Mouse (Mus musculus): ENCODE measurements around the gene Zfp764. TPM values are rescaled to one million over a fixed set of nuclear protein-coding genes. Genes with fewer than 3 reads are reported as not detected.
"Not testable (repeated sequence)": the region's sequence is repeated elsewhere in the genome, so short reads cannot be mapped to it uniquely, and the experiment has no call there.

The Zfp764 gene
- polyA plus RNA-seq, 2 experiments from 2014 or later, result 5.7 to 8.3 TPM

DNA sequence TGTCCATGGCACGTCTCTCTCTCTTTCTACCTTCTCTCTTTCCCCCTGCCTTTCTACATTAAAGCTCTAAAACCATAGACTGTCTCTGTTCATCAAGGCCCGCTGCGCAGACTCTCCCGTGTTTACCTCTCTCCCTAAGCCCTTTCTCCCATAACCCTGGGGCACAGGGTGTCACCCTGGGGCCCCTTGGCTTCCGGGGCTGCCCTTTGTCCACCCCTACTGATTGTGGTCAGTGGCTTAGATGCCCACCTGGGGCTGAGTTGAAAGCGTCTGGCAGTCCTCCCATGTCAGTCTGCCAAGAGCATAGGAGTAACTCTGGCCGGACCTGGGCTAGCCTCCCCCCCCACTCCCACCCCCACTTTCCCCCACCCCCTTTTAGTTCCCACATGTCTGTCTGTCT is 16.3 kb downstream of the Zfp764 start:
- ATAC-seq, result no peak

DNA sequence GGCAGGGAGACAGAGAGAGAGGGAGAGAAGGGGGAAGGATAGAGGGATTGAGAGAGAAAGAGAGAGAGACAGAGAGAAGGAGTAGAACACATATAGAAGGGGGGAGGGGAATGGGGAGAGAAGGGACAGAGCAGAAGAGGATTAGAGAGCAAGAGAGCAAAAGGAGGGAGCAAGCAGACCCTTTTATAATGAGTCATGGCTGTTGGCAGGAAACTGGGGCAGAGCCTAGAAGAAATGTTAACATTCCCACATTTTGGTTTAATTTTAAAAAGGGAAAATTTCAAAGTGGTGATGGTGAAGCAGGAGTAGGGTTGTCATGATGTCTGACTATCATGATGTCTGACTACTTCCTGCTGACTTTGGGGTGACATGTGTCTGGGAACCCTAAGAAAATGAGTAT is 18.4 kb downstream of the Zfp764 start:
- ATAC-seq, result not testable (repeated sequence)

DNA sequence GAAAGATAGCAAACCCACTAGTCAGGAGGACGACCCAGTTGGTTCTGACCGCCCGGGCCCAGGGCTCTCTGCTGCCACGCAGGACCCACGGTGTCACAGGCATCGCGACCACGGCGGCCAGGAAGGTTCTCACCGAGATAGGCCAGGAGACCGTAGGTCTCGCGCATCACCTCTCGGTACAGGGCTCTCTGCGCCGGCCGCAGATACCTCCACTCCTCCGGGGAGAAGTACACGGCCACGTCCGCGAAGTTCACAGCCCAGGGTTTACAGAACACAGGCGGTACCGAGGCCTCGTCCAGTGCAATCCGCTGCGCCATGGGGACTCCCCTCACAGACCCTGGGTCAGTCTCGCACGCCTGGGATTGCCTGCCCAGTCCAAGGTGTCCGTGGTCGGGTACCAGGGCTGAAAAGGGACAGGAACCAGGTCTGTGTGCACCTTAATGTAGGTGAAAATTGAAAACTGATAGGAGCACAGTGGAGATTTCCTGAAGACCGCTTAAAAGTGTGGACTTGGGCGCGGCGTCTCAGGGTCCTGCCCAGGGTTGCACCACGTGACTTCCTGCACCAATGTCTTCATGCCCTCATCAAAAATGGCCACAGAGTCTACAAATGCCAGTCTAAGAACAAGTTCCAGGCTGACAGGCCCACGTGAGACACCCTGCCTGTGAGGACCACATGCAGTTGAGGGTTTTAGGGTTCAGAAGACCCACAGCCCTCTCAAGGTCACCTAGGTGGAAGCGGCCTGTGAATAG is 19.8 kb downstream of the Zfp764 start, which contains the start of gene 9130019O22Rik:
TSS of gene 9130019O22Rik (minus strand) at position 526 of the 752 bp plus-strand sequence.
- ATAC-seq, result peak; percentile 97

DNA sequence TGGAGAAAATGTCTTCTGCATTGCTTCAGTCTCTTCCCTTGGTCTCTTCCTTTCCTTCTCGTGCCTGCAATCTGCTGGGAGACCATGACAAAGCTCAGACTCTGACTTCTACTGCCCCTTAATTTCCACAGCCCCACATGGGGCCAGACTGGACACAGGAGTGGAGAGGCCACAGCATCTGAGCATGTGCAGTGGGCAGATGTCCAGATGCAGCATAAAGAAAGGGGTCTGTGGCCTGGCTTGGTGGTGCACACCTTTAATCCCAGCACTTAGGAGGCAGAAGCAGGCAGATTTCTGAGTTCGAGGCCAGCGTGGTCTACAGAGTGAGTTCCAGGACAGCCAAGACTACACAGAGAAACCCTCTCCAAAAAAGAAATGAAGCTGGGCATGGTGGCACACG is 21.1 kb downstream of the Zfp764 start:
- not testable (repeated sequence) for ATAC-seq

DNA sequence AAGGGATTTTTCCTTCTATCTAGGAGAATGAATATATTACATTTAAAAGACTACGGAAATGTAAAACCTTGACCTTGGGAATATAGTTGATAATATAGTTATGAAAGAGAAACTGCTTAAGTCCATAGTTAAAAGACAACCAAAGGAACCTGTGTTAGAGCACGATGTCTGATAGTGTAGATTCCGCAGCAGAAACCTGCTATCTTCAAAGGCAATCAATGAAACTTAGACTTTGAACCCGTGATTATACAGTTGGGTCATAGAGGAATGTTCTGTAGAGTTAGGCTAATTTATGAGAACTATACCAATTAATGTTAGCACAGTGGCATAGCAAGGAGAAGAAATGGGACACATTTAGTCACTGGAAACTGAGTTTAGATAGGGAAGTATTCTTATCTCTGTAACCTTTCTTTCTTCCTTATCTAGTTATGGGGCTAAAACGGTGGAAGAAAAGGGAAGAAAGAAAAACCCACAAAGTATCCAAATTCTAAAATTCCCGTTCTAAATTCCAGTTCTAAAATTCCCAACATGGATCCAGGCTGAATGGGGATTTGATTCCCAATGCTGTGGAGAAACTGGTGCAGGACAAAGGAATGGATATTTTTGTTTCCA is 28.2 kb downstream of the Zfp764 start:
- no peak for ATAC-seq

DNA sequence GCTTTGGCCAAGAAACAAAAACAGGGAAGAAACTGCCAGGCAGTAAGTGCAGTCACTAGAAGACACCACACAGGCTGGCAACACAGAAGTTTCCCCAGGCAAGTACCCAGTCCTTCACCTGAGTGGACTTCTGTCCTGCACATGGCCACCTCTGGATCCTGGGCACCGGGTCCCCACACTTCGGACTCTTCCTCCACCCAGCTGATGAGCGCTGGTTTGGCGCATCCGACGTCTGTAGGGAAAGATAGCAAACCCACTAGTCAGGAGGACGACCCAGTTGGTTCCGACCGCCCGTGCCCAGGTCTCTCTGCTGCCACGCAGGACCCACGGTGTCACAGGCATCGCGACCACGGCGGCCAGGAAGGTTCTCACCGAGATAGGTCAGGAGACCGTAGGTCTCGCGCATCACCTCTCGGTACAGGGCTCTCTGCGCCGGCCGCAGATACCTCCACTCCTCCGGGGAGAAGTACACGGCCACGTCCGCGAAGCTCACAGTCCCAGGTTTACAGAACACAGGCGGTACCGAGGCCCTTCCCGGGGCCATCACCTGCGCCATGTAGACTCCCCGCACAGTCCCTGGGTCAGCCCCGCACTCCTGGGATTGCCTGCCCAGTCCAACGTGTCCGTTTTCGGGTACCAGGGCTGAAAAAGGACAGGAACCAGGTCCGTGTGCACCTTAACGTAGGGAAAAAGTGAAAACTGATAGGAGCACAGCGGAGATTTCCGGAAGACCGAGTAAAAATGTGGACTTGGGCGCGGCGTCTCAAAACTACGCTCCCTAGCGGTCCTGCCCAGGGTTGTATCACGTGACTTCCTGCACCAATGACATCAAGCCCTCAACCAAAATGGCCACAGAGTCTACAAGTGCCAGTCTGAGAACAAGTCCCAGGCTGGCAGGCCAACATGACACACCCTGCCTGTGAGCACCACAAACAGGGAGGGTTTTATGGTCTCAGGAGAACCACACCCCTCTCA is 31.1 kb downstream of the Zfp764 start, which contains the start of gene Zfp747:
TSS of gene Zfp747 (minus strand) at position 780 of the 975 bp plus-strand sequence.
- peak; percentile 98 for ATAC-seq

DNA sequence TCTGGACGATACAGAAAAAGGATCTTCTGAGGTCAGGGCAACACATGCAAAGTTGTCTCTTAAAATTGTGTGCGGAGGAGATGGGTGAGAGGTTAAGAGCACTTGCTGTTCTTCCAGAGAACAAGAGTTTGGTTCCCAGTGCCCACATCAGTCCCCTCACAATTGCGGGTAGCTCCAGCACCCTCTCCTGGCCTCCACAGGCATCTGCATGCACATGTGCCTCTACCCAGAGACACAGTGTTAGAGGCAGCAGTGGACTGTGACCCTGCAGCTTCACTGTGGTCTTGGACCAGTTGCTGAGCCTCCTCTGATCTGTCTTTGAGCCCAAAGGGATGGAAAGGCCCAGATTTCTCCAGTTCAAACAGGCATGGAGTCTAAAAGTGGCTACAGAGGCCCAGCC is 34.8 kb downstream of the Zfp764 start:
- not testable (repeated sequence) for ATAC-seq

DNA sequence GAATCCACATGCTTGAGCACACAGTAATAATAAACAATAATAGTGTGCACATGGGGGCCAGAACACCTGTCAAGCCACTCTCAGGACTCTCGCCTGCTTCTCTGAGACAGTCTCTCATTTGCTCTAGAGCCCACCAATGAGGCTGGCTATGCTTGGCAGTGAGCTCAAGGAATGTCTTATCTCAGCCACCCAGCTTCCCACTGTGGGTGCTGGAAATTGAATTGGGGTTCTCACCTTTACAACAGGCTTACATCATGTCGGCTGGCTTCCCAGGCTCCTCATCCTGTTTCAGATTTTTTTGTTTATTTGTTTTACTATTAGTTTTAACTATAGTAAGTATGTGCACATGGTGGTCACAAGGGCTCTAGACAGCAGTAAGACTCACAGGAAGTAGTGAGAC is 35.4 kb downstream of the Zfp764 start:
- no peak for ATAC-seq

DNA sequence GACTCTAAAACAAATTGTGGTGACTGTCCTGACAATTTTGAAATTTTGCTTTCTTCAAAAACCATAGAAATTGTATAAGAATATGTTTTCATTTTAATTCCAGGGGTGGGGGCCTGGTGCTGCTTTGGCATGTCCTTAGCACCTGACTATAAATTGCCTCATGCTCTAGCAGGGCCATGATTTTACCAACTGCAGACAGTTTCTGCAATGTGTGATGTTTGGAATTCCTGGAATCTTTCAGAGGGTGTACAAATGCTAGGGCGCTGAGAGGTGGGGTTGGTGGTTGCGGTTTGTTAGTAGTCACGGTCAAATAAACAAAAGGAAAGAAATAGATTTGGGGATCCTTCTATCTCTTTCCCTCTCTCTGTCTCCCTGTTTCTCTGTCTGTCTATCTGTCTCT is 40.4 kb downstream of the Zfp764 start:
- ATAC-seq, result no peak

DNA sequence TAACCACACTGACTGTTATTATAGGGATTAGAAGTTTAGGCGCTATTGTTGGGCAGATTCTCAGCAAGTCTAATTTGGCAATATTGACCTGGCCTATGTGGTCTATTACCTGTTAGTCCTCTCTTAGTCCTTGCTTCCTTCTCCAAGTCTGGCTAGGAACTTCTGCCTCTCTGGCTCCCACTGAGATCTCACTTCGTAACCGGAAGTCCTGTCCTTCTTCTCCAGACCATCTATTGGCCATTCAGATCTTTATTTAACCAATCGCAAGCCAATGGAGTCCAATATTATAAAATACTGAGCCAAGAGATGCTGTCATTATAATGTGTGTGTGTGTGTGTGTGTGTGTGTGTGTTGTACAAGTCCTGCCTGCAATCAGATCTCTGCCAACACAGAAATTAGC is 42.5 kb downstream of the Zfp764 start:
- ATAC-seq, result no peak

DNA sequence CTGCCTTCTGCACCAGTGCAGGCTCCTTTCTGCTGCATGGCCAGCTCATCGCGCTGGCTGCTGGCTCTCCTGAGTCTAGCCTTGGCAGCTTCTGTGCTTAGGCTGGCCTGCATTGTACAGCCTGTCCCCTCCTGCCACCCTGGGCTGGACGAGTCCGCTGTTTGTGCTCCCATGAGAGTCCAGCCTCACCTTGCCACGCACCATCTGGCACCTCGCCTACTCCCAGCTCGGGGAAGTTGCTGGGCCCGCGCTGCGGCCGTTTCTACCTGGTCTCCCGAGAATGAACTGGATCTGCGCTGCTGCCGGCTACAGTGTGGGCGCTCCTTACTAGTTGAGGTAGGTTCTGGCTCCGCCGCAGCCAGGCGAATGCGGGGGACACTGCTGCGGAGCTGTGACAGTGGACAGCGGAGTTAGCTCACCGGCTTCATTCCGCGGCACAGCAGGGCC is 43.1 kb downstream of the Zfp764 start:
- ATAC-seq, result no peak

DNA sequence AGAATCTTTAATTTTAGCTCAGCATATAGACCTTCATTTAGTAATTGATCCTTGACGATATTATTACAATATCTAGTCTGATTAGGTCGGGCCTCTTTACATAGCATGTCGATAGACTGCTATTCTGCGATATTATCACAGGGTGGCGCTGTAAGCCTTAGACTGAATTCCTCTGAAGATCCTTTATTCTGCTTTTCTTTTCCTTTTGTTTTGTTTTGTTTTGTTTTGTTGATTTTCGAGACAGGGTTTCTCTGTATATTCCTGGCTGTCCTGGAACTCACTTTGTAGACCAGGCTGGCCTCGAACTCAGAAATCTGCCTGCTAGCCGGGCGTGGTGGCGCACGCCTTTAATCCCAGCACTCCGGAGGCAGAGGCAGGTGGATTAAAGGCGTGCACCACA is 44.2 kb downstream of the Zfp764 start:
- ATAC-seq, result not testable (repeated sequence)

DNA sequence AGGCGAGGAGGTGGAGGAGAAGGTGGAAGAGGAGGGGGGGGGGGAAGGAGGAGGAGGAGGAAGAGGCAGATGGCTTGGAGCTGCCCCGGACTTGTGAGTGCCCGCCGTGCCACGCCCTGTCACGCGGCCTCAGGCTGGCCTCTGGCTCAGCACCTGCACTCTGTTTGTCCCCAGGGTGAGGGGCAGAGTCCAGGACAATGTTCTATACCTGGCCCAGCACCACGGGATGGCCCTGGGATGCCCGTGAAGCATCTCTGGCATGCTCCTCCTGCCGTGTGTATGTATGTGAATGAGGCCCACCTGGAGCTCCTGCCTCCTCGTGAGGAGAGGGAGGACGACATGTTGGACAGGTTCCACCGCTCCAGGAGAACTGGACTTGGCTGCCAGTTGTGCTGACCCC is 45.2 kb downstream of the Zfp764 start:
- ATAC-seq, result no peak

DNA sequence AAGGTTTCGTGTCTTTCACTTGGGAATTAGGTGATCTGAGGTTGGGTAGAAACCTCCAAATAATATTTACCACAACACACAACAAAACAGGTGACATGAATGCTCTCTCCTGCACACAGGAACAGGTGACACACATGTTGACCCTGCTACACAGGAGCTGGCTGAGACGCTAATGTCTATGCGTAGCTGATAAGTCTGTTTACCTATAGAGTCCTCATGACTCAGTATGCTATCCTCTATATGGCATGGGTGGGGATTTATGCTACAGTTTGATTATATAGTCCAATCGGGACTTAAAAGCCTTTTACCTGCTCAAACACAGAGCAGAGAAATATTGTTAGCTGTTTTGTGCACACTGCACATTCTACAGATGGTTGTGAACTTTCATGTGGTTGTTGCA is 46.4 kb downstream of the Zfp764 start:
- ATAC-seq, result no peak

DNA sequence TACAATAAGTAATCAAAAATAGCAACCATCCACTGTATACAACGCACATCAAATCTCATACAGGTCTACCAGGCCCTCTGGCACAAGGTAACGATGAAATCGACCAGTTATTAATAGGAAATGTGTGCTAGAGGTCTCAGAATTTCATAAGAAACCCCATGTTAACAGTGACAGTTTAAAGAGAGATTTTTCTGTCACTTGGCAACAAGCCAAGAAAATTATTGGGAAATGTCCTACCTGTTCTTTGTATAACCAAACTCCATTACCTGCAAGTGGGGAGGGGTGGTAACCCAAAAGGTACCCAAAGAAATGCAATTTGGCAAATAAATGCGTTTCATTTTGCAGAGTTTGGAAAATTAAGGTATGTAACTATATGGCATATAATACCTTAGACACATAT is 48.1 kb downstream of the Zfp764 start:
- ATAC-seq, result no peak

DNA sequence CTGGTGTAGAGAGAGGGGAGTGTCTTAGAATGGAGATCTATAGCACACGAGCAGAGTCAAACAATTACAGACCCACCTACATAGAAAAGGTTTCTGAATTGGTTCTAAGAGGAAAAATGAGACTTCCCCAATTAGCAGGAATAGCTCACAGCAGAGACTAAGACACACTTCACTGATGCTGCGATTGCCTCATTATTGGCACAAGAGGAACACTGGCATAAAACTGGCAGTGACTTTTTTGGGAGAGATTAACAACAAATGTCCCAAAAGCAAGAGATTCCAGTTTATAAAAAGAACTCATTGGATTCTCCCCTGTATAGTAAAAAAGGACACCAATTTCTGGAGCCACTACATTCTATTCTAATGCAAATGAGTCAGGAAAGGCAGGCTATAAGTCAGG is 48.8 kb downstream of the Zfp764 start:
- no peak for ATAC-seq

DNA sequence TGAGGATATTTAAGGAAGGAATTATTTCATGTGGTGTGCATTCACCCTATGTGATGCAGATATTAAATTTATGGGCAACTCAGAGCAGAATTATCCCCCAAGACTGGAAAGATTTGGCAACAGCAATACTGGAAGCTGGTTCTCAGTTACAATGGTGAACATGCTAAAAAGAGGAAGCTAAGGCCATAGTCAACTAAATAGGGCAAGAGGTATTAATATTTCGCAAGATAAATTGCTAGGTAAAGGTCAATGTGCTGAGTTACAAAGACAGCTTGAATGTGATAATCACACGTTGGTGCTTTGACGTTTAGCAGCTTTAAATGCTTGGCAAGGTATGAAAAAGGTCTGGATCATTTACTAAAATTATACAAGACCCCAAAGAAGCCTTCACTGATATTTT is 50.8 kb downstream of the Zfp764 start:
- no peak for ATAC-seq

Other genes starting within 250 kb of the Zfp764 start
- 10 to 100 TPM; 38.9 to 50.5 TPM for gene Cd2bp2, start 210.8 kb downstream of the Zfp764 start, polyA plus RNA-seq (2017; shearing (Covaris generic))
- gene Tbc1d10b, start 198.4 kb downstream of the Zfp764 start, polyA plus RNA-seq (2017; shearing (Covaris generic)), result 10 to 100 TPM; 13.6 to 18.9 TPM
- gene Mylpf, start 197.9 kb downstream of the Zfp764 start, polyA plus RNA-seq (2017; shearing (Covaris generic)), result 10 to 100 TPM; 26.7 to 30.7 TPM
- gene Zfp553, start 173.8 kb downstream of the Zfp764 start, polyA plus RNA-seq (2017; shearing (Covaris generic)), result 1 to 10 TPM; 4.1 to 8.0 TPM
- gene Sept1, start 173.7 kb downstream of the Zfp764 start, polyA plus RNA-seq (2017; shearing (Covaris generic)), result 100 to 1,000 TPM; 811 to 836 TPM
- gene Zfp771, start 162.5 kb downstream of the Zfp764 start, polyA plus RNA-seq (2017; shearing (Covaris generic)), result 1 to 10 TPM in 1 of 2 experiments, under 1 TPM in 1; 0.29 to 1.1 TPM
- 10 to 100 TPM; 48.1 to 69.5 TPM for gene Dctpp1, start 146.1 kb downstream of the Zfp764 start, polyA plus RNA-seq (2017; shearing (Covaris generic))
- 10 to 100 TPM; 29.9 to 31.3 TPM for gene Sephs2, start 132.8 kb downstream of the Zfp764 start, polyA plus RNA-seq (2017; shearing (Covaris generic))
- gene Itgal, start 110.6 kb downstream of the Zfp764 start, polyA plus RNA-seq (2017; shearing (Covaris generic)), result 100 to 1,000 TPM; 149 to 232 TPM
- gene Zfp768, start 61.2 kb downstream of the Zfp764 start, polyA plus RNA-seq (2017; shearing (Covaris generic)), result under 1 TPM in 1 of 2 experiments, not detected in 1; 0.19 TPM
- gene Zfp747, start 30.8 kb downstream of the Zfp764 start, polyA plus RNA-seq (2017; shearing (Covaris generic)), result 10 to 100 TPM in 1 of 2 experiments, 1 to 10 TPM in 1; 9.9 to 11.2 TPM
- gene 9130019O22Rik, start 19.7 kb downstream of the Zfp764 start, polyA plus RNA-seq (2017; shearing (Covaris generic)), result 1 to 10 TPM; 7.4 to 8.9 TPM
- gene E430018J23Rik, start 13.2 kb downstream of the Zfp764 start, polyA plus RNA-seq (2017; shearing (Covaris generic)), result 1 to 10 TPM; 4.0 to 6.1 TPM
- 10 to 100 TPM; 22.5 to 25.5 TPM for gene Zfp688, start 15.2 kb upstream of the Zfp764 start, polyA plus RNA-seq (2017; shearing (Covaris generic))
- 1 to 10 TPM; 3.3 to 5.4 TPM for gene Zfp689, start 42.3 kb upstream of the Zfp764 start, polyA plus RNA-seq (2017; shearing (Covaris generic))
- gene Prr14, start 52.8 kb upstream of the Zfp764 start, polyA plus RNA-seq (2017; shearing (Covaris generic)), result 100 to 1,000 TPM; 137 to 165 TPM
- gene Fbrs, start 72.4 kb upstream of the Zfp764 start, polyA plus RNA-seq (2017; shearing (Covaris generic)), result 10 to 100 TPM; 17.9 to 25.0 TPM
- 10 to 100 TPM in 1 of 2 experiments, 1 to 10 TPM in 1; 8.1 to 10.9 TPM for gene Srcap, start 105.2 kb upstream of the Zfp764 start, polyA plus RNA-seq (2017; shearing (Covaris generic))
- 10 to 100 TPM; 19.2 to 20.0 TPM for gene Gm42715, start 112.8 kb upstream of the Zfp764 start, polyA plus RNA-seq (2017; shearing (Covaris generic))
- 10 to 100 TPM; 52.4 to 58.5 TPM for gene Tmem265, start 154.6 kb upstream of the Zfp764 start, polyA plus RNA-seq (2017; shearing (Covaris generic))
- 10 to 100 TPM; 73.7 to 85.5 TPM for gene Phkg2, start 166.5 kb upstream of the Zfp764 start, polyA plus RNA-seq (2017; shearing (Covaris generic))
- gene Ccdc189, start 181.8 kb upstream of the Zfp764 start, polyA plus RNA-seq (2017; shearing (Covaris generic)), result 1 to 10 TPM in 1 of 2 experiments, under 1 TPM in 1; 0.57 to 1.4 TPM
- gene Rnf40, start 181.9 kb upstream of the Zfp764 start, polyA plus RNA-seq (2017; shearing (Covaris generic)), result 10 to 100 TPM; 25.3 to 26.1 TPM
- under 1 TPM in 1 of 2 experiments, not detected in 1; 0.18 TPM for gene Zfp629, start 209.0 kb upstream of the Zfp764 start, polyA plus RNA-seq (2017; shearing (Covaris generic))